Mouse (Mus musculus) adrenal gland, postnatal 25 days (tissue): ENCODE results near the gene Ifngr1. TPM values are rescaled to one million over a fixed set of nuclear protein-coding genes. Genes with fewer than 3 reads are reported as not detected.

ENCODE experiments used
- DNase-seq: peaks from one replicate; pipeline ENCODE4 v3.0.0; 2021; ENCODE audit warnings: mixed read lengths
- total RNA-seq: library from RNA; stranded (reverse); gene quantifications from 2 replicates; pipeline ENCODE4 v1.2.3, GENCODE M21; 2021

Ifngr1 gene
- total RNA-seq, 1 experiment from 2014 or later: 36.6 TPM

- DNase-seq: no peak
Measured at GRCm38 (mm10) chr10:19587281-19587680, 4.5 kb upstream of the Ifngr1 start.

GRCm38 (mm10) chr10:19589626-19590025, 2.1 kb upstream of the Ifngr1 start:
- DNase-seq: no peak

- DNase-seq: no peak
Measured at GRCm38 (mm10) chr10:19591286-19591640, 486 bp upstream of the Ifngr1 start.

- DNase-seq: no peak
Measured at GRCm38 (mm10) chr10:19592556-19592955, 807 bp downstream of the Ifngr1 start.

- no peak for DNase-seq
Measured at GRCm38 (mm10) chr10:19593296-19593695, 1.5 kb downstream of the Ifngr1 start.

GRCm38 (mm10) chr10:19594201-19594905, 2.6 kb downstream of the Ifngr1 start:
- no peak for DNase-seq

- no peak for DNase-seq
Measured at GRCm38 (mm10) chr10:19596866-19597265, 5.1 kb downstream of the Ifngr1 start.

- no peak for DNase-seq
Measured at GRCm38 (mm10) chr10:19598091-19598490, 6.3 kb downstream of the Ifngr1 start.

- DNase-seq: no peak
Measured at GRCm38 (mm10) chr10:19599331-19600092, 7.8 kb downstream of the Ifngr1 start.

- DNase-seq: no peak
Measured at GRCm38 (mm10) chr10:19600093-19600420, 8.3 kb downstream of the Ifngr1 start.

- DNase-seq: peak; percentile 39
Measured at GRCm38 (mm10) chr10:19601502-19601901, 9.8 kb downstream of the Ifngr1 start.

- DNase-seq: no peak
Measured at GRCm38 (mm10) chr10:19603231-19603630, 11.5 kb downstream of the Ifngr1 start.

GRCm38 (mm10) chr10:19609125-19609524, 17.4 kb downstream of the Ifngr1 start:
- DNase-seq: no peak

- no peak for DNase-seq
Measured at GRCm38 (mm10) chr10:19611616-19612015, 19.9 kb downstream of the Ifngr1 start.

- DNase-seq: peak; percentile 14
Measured at GRCm38 (mm10) chr10:19613111-19613753, 21.5 kb downstream of the Ifngr1 start.

GRCm38 (mm10) chr10:19619736-19620135, 28.0 kb downstream of the Ifngr1 start:
- DNase-seq: no peak

GRCm38 (mm10) chr10:19621408-19622048, 29.8 kb downstream of the Ifngr1 start, which contains the start of gene Il22ra2:
Il22ra2 (plus strand) TSS chr10:19621998.
- peak; percentile 12 for DNase-seq

- DNase-seq: no peak
Measured at GRCm38 (mm10) chr10:19624617-19625016, 32.9 kb downstream of the Ifngr1 start.

- no peak for DNase-seq
Measured at GRCm38 (mm10) chr10:19627342-19627741, 35.6 kb downstream of the Ifngr1 start.

GRCm38 (mm10) chr10:19627748-19628147, 36.0 kb downstream of the Ifngr1 start:
- no peak for DNase-seq

GRCm38 (mm10) chr10:19631616-19632195, 40.0 kb downstream of the Ifngr1 start:
- DNase-seq: no peak

- DNase-seq: no peak
Measured at GRCm38 (mm10) chr10:19638851-19639250, 47.1 kb downstream of the Ifngr1 start.
